Mouse (Mus musculus) MEL (cell line): ENCODE results near the gene Adgrg5. TPM values are rescaled to one million over a fixed set of nuclear protein-coding genes. Genes with fewer than 3 reads are reported as not detected.

Experiments
- DNase-seq: peaks from one replicate; pipeline ENCODE4 v3.0.0; 2011; ENCODE audit warnings: low read depth, low spot score
- H3K27ac ChIP-seq: 2 replicates; pipeline ENCODE4 v1.5.1; 2012; ENCODE audit warnings: low read depth, mild to moderate bottlenecking, control low read depth, low read length, moderate library complexity; ENCODE audit not compliant: control insufficient read depth
- H3K27me3 ChIP-seq, 2 experiments: fragments of 150-350 bp in 1 of 2; sonication (generic) in 1 of 2; 2 replicates each; pipeline ENCODE4 v1.6.1; 2012; ENCODE audit warnings: low read length in 2 of 2, mild to moderate bottlenecking in 2 of 2, improper control_type of control experiment in 1 of 2, moderate library complexity in 1 of 2; ENCODE audit not compliant: insufficient read depth in 2 of 2, control insufficient read depth in 1 of 2
- H3K36me3 ChIP-seq, 2 experiments: 2 replicates each; pipeline ENCODE4 v1.6.1; 2012 to 2014; ENCODE audit warnings: low read length in 2 of 2, improper control_type of control experiment in 1 of 2, inconsistent platforms in 1 of 2, mild to moderate bottlenecking in 1 of 2; ENCODE audit not compliant: insufficient read depth in 2 of 2, control insufficient read depth in 1 of 2
- H3K4me1 ChIP-seq, 2 experiments: fragments of 150-350 bp in 1 of 2; sonication (generic) in 1 of 2; 2 replicates each; pipeline ENCODE4 v1.6.1; 2012; ENCODE audit warnings: low read length in 2 of 2, improper control_type of control experiment in 1 of 2, mild to moderate bottlenecking in 1 of 2; ENCODE audit not compliant: insufficient read depth in 2 of 2, control insufficient read depth in 1 of 2
- H3K4me3 ChIP-seq, 2 experiments: fragments of 150-350 bp in 1 of 2; sonication (generic) in 1 of 2; 2 replicates each; pipeline ENCODE4 v1.5.1; 2012; ENCODE audit warnings: low read depth in 2 of 2, low read length in 2 of 2, mild to moderate bottlenecking in 2 of 2, moderate library complexity in 2 of 2, control low read depth in 1 of 2, improper control_type of control experiment in 1 of 2; ENCODE audit not compliant: control insufficient read depth in 1 of 2, insufficient read depth in 1 of 2
- H3K79me2 ChIP-seq: 2 replicates; pipeline ENCODE4 v1.6.1; 2012; ENCODE audit warnings: mild to moderate bottlenecking, low read length, moderate library complexity; ENCODE audit not compliant: control insufficient read depth, poor library complexity, insufficient read depth
- H3K9ac ChIP-seq: 2 replicates; pipeline ENCODE4 v1.6.1; 2012; ENCODE audit warnings: low read depth, mild to moderate bottlenecking, control low read depth, low read length, moderate library complexity; ENCODE audit not compliant: control insufficient read depth, poor library complexity, severe bottlenecking
- H3K9me3 ChIP-seq: fragments of 150-350 bp; sonication (generic); replicated peaks from 2 replicates; pipeline ENCODE4 v1.6.1; 2012; ENCODE audit warnings: mild to moderate bottlenecking, low read length, improper control_type of control experiment, moderate library complexity; ENCODE audit not compliant: insufficient read depth
- BHLHE40 ChIP-seq: IDR thresholded peaks from 2 replicates; pipeline ENCODE4 v1.6.1; 2012; ENCODE audit warnings: low read depth, mild to moderate bottlenecking, inconsistent platforms, low read length, improper control_type of control experiment, borderline replicate concordance
- JUND ChIP-seq: IDR thresholded peaks from 2 replicates; pipeline ENCODE4 v1.6.1; 2011; ENCODE audit warnings: low read depth, mild to moderate bottlenecking, improper control_type of control experiment, low read length
- MAX ChIP-seq: IDR thresholded peaks from 2 replicates; pipeline ENCODE4 v1.6.1; 2011; ENCODE audit warnings: low read length, improper control_type of control experiment
- POLR2A ChIP-seq, 2 experiments: IDR thresholded peaks; 2 replicates each; pipeline ENCODE4 v1.6.1; 2011 to 2012; ENCODE audit warnings: low read length in 2 of 2, mild to moderate bottlenecking in 2 of 2, control low read depth in 1 of 2, improper control_type of control experiment in 1 of 2, low read depth in 1 of 2, moderate library complexity in 1 of 2; ENCODE audit not compliant: control insufficient read depth in 1 of 2, insufficient read depth in 1 of 2, poor library complexity in 1 of 2
- POLR2AphosphoS2 ChIP-seq: IDR thresholded peaks from 2 replicates; pipeline ENCODE4 v1.6.1; 2011; ENCODE audit warnings: low read length, improper control_type of control experiment
- SMC3 ChIP-seq: IDR thresholded peaks from 2 replicates; pipeline ENCODE4 v1.6.1; 2011; ENCODE audit warnings: low read depth, low read length, improper control_type of control experiment
- TCF12 ChIP-seq: IDR thresholded peaks from 2 replicates; pipeline ENCODE4 v1.6.1; 2014; ENCODE audit warnings: low read depth, mild to moderate bottlenecking, inconsistent platforms, low read length, improper control_type of control experiment, moderate library complexity
- UBTF ChIP-seq: IDR thresholded peaks from 2 replicates; pipeline ENCODE4 v1.6.1; 2012; ENCODE audit warnings: low read depth, mild to moderate bottlenecking, inconsistent platforms, low read length, improper control_type of control experiment, moderate library complexity, borderline replicate concordance; ENCODE audit not compliant: insufficient read depth
- ZMIZ1 ChIP-seq: IDR thresholded peaks from 2 replicates; pipeline ENCODE4 v1.6.1; 2012; ENCODE audit warnings: low read depth, mild to moderate bottlenecking, inconsistent platforms, low read length, improper control_type of control experiment, moderate library complexity
- polyA plus RNA-seq, 2 experiments: library from polyadenylated mRNA; stranded (reverse) in 1 of 2; unstranded in 1 of 2; fragments of >175 nt in 1 of 2; fragments of >200 nt in 1 of 2; gene quantifications; 2 replicates each; pipeline versions ENCODE4 v1.2.1 to v1.2.4; 2012; ENCODE audit warnings: low replicate concordance in 2 of 2, low read depth in 1 of 2; ENCODE audit not compliant: insufficient read length in 2 of 2, insufficient read depth in 1 of 2, missing spikeins in 1 of 2
- total RNA-seq: library from RNA; depleted of rRNA; stranded (reverse); fragments of 300-350 nt; gene quantifications from 2 replicates; pipeline ENCODE4 v1.2.3, GENCODE M21; 2012

Gene Adgrg5
- total and polyA plus RNA-seq, 3 experiments: 0.04 to 1.3 TPM; not detected in 1

GRCm38 (mm10) chr8:94913061-94913660 is 10.3 kb upstream of the Adgrg5 start:
- H3K9ac ChIP-seq: no peak overlapping the region

DNA sequence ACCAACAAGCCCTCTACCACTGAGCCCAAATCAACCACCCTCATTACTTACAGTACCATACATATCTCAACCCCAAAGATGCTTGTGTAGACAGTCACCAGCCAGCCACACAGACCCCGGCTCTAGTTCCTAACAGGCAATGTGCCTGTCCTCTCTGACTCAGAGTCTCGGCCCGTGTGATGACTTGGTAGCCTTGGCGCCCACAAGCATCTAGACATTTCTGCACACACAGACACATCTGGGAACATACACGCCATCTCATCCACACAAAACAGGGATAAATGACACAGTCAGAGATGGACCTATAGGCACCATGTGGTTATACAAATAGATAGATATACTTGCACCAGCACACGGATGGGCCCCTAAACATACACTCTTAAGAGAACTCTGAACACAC is 9.2 kb upstream of the Adgrg5 start:
- H3K36me3 ChIP-seq: peaks cover 0 to 7% of the 10 kb centered on the region in 2 experiments; a peak in 2 of 4 replicates
- peaks cover 0 to 13% of the 10 kb centered on the region in 2 experiments; a peak in 2 of 4 replicates for H3K4me1 ChIP-seq
- no peak for DNase-seq
- H3K4me3 ChIP-seq: no peak overlapping the region
- H3K79me2 ChIP-seq: no peaks in the 10 kb centered on the region; the same call in 1 of the 2 replicates
- no peak for TF ChIP-seq SMC3
- TF ChIP-seq, all 39 proteins: peak for 0
- H3K9ac ChIP-seq: no peak overlapping the region
- no peak overlapping the region for H3K27ac ChIP-seq
- peaks cover 0 to 2% of the 10 kb centered on the region in 2 experiments; a peak in 3 of 4 replicates for H3K27me3 ChIP-seq
- H3K9me3 ChIP-seq: no peaks in the 10 kb centered on the region

More at GRCm38 (mm10) chr8:94913061-94913660, 10.3 kb upstream of the Adgrg5 start:
- Histone ChIP-seq H3K27ac (no peak overlapping the region), H3K4me3 (no peak overlapping the region), H3K36me3 (peaks cover 0 to 3% of the 10 kb centered on the region in 2 experiments; a peak in 2 of 4 replicates), H3K27me3 (peaks cover 0 to 2% of the 10 kb centered on the region in 2 experiments; a peak in 3 of 4 replicates), H3K9me3 (no peaks in the 10 kb centered on the region), H3K79me2 (no peaks in the 10 kb centered on the region; the same call in 1 of the 2 replicates), H3K4me1 (peaks cover 0 to 9% of the 10 kb centered on the region in 2 experiments; a peak in 2 of 4 replicates)
- no peak for DNase-seq
- TF ChIP-seq BHLHE40 (no peak), POLR2A (IDR thresholded peaks at IDR 0.05; ENCODE audit: control insufficient read depth in 1 of 2, insufficient read depth in 1 of 2, low read depth in 1 of 2, low read length in 2 of 2, poor library complexity in 1 of 2) (peak in 1 of 2 experiments; percentile 17; a peak in 1 of 4 replicates), MAX (no peak), TCF12 (no peak)

DNA sequence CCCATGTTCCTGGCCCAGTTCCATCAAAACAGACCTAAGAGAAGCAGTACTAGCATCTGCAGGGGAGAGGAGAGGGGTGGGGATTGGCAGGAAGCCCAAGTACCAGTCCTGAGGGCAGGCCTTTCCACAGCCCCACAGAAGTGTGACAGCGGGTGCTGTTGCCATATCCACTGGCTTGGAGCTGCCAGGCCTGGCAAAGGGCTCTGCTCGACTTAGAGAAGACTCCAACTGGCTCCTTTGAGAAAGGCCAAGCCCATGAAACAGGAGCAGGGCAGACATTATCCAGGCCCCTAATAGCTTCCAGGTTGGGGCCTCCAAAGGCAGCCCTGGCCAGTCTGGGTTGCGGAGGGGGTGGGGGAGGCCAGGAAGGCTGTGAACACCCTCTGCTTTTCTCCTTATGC is 8.8 kb upstream of the Adgrg5 start:
- Histone ChIP-seq H3K27ac (no peak overlapping the region), H3K27me3 (peaks cover 0 to 2% of the 10 kb centered on the region in 2 experiments; a peak in 3 of 4 replicates), H3K4me3 (no peak overlapping the region), H3K9ac (no peak overlapping the region), H3K36me3 (peaks cover 0 to 7% of the 10 kb centered on the region in 2 experiments; a peak in 2 of 4 replicates), H3K4me1 (peaks cover 0 to 13% of the 10 kb centered on the region in 2 experiments; a peak in 2 of 4 replicates), H3K9me3 (no peaks in the 10 kb centered on the region), H3K79me2 (no peaks in the 10 kb centered on the region; the same call in 1 of the 2 replicates)
- TF ChIP-seq BHLHE40: no peak
- no peak for TF ChIP-seq JUND
- TF ChIP-seq ZMIZ1: no peak
- no peak for TF ChIP-seq POLR2AphosphoS2
- no peak for TF ChIP-seq UBTF
- peak; percentile 34 for DNase-seq
